Mouse (Mus musculus): Measurements from ENCODE around the gene 4930523C07Rik.

Gene 4930523C07Rik

GRCm38 (mm10) chr1:160044237-160045021 lies at the start of gene 4930523C07Rik:
Gene 4930523C07Rik (plus strand): TSS chr1:160044382.
- peak; percentile 85 for DNase-seq (ENCODE audit: low spot score in 2 of 2)

GRCm38 (mm10) chr1:159997329-159997728 lies 46.9 kb upstream of the 4930523C07Rik start:
- DNase-seq (ENCODE audit: low spot score in 2 of 2), result no peak

- DNase-seq (ENCODE audit: low spot score in 2 of 2), result no peak
Observed at GRCm38 (mm10) chr1:159998349-159998748, 45.8 kb upstream of the 4930523C07Rik start.

- no peak for DNase-seq (ENCODE audit: low spot score in 2 of 2)
Observed at GRCm38 (mm10) chr1:159999232-159999631, 45.0 kb upstream of the 4930523C07Rik start.

- no peak for DNase-seq (ENCODE audit: low spot score in 2 of 2)
Observed at GRCm38 (mm10) chr1:160005319-160005718, 38.9 kb upstream of the 4930523C07Rik start.

- no peak for DNase-seq (ENCODE audit: low spot score in 2 of 2)
Observed at GRCm38 (mm10) chr1:160006919-160007588, 37.1 kb upstream of the 4930523C07Rik start.

GRCm38 (mm10) chr1:160013042-160013441 lies 31.1 kb upstream of the 4930523C07Rik start:
- DNase-seq (ENCODE audit: low spot score in 2 of 2), result no peak

GRCm38 (mm10) chr1:160024339-160024980 lies 19.7 kb upstream of the 4930523C07Rik start:
- DNase-seq (ENCODE audit: low spot score in 2 of 2), result peak in 1 of 2 experiments; percentile 56

GRCm38 (mm10) chr1:160025146-160025894 lies 18.9 kb upstream of the 4930523C07Rik start:
- DNase-seq (ENCODE audit: low spot score in 2 of 2), result peak in 1 of 2 experiments; percentile 65

- DNase-seq (ENCODE audit: low spot score in 2 of 2), result no peak
Observed at GRCm38 (mm10) chr1:160025895-160026255, 18.3 kb upstream of the 4930523C07Rik start.

- no peak for DNase-seq (ENCODE audit: low spot score in 2 of 2)
Observed at GRCm38 (mm10) chr1:160027939-160028338, 16.2 kb upstream of the 4930523C07Rik start.

GRCm38 (mm10) chr1:160033948-160034598 lies 10.1 kb upstream of the 4930523C07Rik start:
- DNase-seq (ENCODE audit: low spot score in 2 of 2), result no peak

- no peak for DNase-seq (ENCODE audit: low spot score in 2 of 2)
Observed at GRCm38 (mm10) chr1:160035561-160035960, 8.6 kb upstream of the 4930523C07Rik start.

- DNase-seq (ENCODE audit: low spot score in 2 of 2), result no peak
Observed at GRCm38 (mm10) chr1:160036996-160037521, 7.1 kb upstream of the 4930523C07Rik start.

GRCm38 (mm10) chr1:160039951-160040645 lies 4.1 kb upstream of the 4930523C07Rik start:
- DNase-seq (ENCODE audit: low spot score in 2 of 2), result no peak

- DNase-seq (ENCODE audit: low spot score in 2 of 2), result no peak
Observed at GRCm38 (mm10) chr1:160041264-160041775, 2.9 kb upstream of the 4930523C07Rik start.

GRCm38 (mm10) chr1:160042351-160042750 lies 1.8 kb upstream of the 4930523C07Rik start:
- no peak for DNase-seq (ENCODE audit: low spot score in 2 of 2)

- no peak for DNase-seq (ENCODE audit: low spot score in 2 of 2)
Observed at GRCm38 (mm10) chr1:160043271-160043975, 759 bp upstream of the 4930523C07Rik start.

GRCm38 (mm10) chr1:160045056-160045715 lies 1.0 kb downstream of the 4930523C07Rik start:
- peak; percentile 48 to 61 for DNase-seq (ENCODE audit: low spot score in 2 of 2)
